Mouse (Mus musculus) frontal cortex, postnatal 36 days (tissue): ENCODE results near the gene Tagln2.

Source experiments
- DNase-seq, 2 experiments: peaks; one replicate each; pipeline ENCODE4 v3.0.0; 2022; ENCODE audit warnings: low spot score in 2 of 2

Tagln2 gene

DNA sequence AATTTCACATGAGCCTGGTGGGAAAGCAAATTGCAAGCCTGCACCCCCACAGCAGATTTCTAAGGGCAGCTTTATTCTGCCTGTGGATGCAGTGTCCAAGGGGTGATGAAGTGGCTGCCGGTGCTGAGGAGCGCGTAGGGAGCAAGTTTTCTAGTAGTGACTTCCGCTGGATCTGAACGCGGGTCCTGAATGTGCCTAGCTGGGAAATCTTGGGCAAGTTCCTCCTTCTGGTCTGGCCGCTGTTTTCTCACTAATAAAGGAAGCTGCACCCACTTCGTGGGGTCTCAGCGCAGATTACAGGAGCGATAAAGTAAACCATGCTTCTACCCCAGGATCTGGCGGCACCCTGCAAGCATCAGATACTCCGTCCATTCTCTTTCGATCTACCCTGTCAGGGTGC lies 18.7 kb upstream of the Tagln2 start:
- no peak for DNase-seq

DNA sequence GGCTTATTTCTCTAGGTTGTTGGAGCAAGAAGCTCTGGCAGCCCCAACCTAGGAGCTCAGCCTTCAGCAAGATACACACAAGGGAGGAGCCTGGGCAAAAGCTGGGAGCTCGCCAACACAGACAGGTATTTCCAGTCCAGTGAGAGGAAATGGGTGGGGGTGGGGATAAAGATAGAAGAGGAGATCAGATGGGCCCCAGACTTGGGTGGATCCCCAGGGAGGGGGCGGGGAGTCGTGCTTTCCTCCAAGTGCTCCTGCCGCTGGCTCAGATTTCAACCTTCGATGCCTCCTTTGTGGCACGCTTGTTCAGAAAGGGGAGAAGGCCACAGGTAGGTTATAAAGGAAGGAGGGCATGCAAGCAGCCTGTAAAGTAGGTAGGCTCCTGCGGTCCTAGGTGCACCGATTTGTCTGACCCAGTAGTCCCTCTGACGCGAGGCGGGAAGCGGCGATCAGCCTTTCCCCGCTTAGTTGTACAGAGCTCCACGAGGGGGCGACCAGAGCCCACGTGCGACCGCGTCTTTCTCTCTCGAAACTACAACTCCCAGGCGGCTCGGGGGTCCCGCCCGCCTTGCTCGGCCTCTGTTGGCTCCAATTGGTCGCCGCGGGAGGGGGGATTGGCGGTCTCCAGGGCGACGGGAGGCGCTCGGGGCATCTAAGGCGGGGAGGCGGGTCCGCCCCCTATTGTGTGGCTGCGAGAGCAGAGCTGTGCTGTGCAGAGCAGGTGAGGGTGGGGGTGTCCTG lies 18.1 kb upstream of the Tagln2 start, which contains the start of gene Igsf9:
Gene Igsf9, plus strand, starts transcription at position 249 of the 741 bp plus-strand sequence.
- DNase-seq, result peak; percentile 90 to 93

DNA sequence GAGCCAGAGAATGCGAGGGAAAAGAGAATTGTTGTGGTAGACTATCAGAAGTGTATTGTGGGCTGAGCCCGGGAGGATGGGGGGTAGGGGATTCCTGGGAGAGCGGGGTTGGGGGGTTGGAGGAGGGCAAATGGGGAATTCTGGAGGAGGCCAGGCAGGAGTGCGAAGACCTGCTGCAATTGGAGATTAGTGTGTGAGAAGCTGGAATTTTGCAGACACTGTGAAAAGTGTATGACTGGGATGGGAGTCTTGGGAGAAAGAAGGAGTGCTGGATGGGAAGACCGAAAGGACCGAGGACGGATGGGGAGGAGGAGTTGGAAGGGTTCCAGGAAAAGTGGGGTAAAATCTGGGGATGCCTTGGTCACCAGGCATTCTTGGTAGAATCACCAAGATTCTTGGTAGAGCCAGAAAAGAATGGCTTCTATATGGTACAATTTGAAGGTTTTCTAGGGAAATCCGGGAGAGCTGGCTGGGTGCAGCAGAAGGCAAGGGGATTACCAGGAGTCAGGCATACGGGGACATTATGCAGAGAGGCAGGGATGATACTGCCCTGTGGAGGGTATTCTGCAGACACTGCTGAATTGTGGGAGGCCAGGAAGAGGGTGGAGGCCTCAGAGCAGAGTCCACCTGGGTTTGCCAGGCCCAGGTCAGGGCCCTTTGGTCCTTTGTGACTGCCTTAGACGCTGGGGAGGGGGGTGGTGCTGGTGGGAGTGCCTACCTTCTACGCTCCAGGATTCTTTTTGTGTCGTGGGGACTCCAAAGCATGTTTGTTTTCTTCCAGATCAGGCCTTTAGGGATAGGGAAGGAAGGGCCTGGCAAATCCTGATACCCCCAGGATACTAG lies 17.1 kb upstream of the Tagln2 start:
- DNase-seq, result no peak

DNA sequence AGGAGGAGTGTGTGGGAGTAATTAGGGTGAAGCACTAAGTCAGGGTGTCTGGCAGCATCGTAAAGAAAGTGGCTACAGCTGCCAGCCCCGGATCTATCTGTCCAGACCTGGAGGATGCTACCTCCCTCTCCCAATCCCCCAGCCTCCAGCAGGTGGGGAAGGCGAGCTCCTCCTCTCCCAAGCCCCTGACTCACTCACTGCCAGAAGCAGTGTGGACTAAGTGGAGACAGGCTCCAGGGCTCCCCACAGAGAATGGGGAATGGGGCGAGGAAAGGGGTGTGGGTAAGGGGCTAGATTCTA lies 16.5 kb upstream of the Tagln2 start:
- no peak for DNase-seq

DNA sequence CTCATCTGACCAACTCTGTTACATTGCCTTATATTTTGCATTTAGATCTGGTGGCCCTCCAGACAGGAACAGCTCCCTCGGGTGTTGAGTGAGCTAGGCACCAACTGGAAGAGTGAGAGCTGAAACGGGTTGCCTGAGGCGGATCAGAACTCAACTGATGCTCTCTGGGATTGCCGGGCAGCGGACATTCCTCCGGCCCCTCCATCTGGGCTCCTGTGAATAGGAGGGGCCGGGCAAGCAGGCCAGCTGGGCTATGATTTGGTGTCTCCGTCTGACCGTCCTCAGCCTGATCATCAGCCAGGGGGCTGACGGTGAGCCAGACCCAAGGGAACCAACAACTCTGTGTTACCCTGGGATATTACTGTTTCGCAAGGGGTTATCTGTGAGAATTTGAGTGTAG lies 15.6 kb upstream of the Tagln2 start:
- DNase-seq, result no peak

DNA sequence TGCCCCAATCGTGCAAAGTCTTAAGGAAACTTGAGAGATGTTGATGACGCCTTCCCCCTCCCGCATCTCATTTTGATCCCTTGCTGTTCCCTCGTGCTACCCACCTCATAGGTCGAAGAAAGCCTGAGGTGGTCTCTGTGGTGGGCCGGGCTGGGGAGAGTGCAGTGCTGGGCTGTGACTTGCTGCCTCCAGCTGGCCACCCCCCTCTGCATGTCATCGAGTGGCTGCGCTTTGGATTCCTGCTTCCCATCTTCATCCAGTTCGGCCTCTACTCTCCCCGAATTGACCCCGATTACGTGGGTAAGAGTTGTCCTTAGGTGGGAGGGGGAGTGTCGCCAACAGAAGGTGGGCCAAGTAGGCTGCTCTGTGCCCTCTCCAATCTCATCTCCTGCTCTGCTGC lies 15.2 kb upstream of the Tagln2 start:
- DNase-seq, result no peak

DNA sequence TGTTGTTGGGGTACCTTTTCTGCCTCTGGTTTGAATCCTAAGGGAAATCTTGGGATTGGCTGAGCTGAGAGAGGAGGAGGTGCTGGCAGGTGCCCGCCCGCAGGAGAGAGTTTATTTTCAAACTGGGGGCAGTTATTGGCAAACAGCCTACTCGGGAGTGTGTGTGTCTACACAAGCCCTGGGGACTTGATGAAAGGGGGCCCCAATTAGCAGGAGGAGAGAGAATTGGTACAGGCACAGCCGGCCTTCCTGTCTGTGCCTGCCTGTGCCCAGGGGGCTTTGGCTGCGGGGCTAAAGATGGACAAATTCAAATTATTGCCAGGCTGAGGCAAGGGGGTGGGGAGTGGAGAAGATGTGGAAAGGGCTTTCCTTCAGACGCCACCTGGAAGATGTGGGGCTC lies 14.0 kb upstream of the Tagln2 start:
- DNase-seq, result no peak

DNA sequence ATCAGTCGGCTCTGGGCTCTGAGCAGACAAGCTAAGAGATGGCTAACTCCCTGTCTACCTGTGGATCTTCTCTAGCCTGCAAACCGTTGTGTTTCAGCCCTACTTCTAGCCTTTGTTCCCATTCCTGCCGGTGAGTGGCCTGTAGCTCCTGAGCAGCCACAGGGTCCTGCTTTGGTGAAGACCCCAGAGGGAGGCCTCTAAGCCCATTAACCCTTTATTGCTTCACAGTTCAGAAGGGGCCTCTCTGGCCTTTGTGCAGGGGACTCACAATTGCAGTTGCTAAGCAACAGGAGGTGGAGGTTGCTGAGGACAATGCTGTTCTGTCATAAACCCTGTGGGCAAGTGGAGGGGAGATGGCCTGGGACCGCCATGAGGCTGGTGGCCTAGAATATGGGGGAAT lies 13.6 kb upstream of the Tagln2 start:
- no peak for DNase-seq

DNA sequence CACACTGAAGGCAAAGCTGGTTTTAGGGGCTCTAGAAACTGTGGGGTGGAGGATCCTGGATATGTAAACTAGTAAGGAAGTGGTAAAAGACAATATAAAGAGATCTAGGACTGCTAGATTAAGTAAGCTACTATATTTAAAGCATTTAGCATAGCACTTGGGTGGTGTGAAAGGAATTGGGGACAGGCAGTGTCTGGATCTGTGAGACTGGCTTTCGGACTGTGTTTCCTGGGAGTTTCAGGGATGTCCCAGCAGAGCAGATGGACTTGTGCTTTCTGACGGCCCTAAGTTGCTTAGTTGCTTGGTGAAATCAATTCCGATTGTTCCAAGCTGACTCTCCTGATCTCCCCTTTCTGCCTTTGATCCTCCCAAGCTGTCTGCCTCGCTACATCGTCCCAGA lies 13.2 kb upstream of the Tagln2 start:
- no peak for DNase-seq

DNA sequence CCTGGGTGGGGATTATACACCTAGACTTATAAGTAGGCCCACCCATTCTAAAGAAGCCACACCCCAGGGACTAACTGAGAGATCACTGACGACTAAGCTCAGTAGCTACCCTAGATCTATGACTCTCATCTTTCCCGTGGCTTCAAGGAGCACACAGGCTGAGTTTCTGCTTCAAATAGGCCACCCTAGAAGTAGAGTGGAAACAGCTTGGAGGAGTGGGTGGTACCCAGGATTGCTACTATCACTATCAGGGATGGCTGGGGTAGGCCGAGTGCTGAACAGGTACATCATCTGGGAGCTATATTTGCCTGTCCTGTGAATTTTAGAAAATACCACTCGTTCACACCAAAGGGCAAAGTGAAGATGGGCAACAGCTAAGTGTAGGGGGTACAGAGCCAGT lies 12.0 kb upstream of the Tagln2 start:
- no peak for DNase-seq

DNA sequence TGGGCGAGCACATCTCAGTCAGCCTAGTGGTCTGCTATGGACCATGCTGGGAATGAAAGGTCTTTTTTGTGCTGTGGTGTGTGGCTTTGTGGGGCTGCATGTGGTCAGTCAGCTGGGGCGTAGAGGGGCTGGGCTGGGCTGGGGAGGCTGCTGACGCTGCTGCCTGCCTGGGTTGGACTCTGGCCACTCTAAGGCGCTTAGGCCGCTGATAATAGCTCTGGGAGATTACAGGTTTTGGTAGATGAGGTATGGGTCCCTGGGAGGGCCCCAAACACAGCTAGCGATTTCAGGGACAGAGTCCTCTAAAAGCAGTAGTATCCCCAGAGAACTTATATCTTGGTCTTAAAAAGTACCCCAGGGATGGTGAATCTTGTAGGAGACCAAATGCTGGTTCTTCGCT lies 11.0 kb upstream of the Tagln2 start:
- DNase-seq, result no peak

DNA sequence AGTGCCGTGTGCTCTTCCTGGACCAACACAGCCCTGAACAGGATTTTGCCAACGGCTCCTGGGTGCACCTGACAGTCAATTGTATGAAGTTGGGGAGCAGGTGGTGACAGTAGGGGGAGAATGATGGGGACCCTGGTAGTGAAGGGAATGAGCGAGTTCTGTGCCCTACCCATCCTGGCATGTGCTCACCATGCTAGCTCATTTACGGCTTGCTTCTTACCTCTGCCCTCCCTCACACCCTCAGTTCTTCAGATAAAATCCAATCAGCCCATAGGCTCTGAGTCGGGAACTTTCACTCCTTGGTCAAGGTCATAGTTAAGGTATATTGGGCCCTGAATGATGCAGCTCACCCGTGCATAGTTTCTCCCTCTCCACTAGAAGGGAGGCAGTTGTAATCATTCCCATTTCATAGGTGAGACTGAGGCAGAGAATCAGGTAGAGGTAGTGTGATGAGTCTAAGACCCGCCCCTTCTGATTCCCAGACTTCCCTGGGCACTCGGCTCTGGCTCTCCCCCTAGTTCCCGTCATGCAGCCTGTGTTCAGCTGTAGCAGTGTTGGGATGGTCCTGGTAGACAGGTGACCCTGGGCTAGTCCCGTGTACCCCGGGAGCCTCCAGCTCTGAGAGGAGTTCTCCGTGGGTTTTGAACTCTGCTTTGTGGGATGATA lies 10.1 kb upstream of the Tagln2 start:
- no peak for DNase-seq

DNA sequence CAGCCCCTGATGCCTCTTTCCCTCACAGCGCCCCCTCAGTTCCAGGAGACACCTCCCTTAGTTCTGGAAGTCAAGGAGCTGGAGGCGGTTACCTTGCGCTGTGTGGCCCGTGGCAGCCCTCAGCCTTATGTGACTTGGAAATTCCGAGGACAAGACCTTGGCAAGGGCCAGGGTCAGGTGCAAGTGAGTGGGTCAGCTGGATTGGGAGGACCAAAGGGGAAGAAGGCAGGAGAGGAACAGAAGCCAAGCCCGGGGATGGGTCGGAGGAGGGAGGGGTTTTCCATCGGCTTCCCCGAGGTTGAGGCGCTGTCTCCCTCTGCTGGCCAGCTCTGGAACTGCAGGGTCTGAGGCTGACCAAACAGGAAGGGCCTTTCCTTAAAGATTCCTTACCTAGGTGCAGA lies 9.6 kb upstream of the Tagln2 start:
- DNase-seq, result peak; percentile 89 to 93

DNA sequence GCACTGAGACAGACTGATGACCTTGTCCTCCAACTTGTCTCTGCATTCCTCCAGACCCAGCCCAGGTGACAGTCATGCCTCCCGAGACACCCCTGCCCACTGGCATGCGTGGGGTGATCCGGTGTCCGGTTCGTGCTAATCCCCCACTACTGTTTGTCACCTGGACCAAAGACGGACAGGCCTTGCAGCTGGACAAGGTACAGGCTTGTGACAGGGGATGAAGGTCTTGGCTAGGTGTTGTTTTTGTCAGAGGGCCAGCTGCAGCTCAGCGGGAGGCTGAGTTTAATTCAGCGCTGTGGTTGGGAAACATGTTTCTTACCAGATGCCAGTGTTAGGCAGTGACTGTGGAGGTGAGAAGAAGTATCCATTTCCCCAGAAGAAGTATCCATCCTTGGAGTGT lies 7.8 kb upstream of the Tagln2 start:
- no peak for DNase-seq

DNA sequence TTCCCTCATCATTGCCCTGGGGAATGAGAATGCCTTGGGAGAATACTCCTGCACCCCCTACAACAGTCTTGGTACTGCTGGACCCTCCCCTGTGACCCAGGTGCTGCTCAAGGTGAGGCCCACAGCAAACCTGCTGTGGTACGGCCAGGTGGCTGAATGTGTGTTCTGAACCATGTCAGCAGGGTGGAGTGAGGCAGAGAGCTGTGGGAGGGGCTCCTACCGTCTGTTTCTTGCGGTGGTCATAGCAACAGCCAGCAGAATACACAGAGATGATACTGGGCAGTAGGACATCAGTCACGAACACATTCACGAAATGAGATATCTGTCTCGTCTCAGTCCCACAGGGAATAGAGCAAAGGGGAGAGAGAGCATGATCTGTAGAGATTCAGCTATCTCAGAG lies 6.3 kb upstream of the Tagln2 start:
- DNase-seq, result no peak

DNA sequence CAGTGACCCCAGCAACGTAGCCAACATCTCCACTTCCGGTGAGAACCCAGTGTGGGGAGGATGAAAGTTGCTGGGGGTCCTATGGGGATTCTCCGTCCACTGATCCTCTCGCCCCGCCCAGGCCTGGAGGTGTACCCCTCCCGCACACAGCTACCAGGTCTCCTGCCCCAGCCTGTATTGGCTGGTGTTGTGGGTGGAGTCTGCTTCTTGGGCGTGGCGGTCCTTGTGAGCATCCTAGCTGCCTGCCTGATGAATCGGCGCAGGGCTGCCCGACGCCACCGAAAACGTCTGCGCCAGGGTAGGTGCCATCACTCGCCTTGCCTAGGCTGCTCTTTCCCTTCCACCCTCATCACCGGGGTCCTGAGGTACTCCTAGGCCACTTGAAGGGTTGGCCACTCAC lies 3.8 kb upstream of the Tagln2 start:
- DNase-seq, result no peak

DNA sequence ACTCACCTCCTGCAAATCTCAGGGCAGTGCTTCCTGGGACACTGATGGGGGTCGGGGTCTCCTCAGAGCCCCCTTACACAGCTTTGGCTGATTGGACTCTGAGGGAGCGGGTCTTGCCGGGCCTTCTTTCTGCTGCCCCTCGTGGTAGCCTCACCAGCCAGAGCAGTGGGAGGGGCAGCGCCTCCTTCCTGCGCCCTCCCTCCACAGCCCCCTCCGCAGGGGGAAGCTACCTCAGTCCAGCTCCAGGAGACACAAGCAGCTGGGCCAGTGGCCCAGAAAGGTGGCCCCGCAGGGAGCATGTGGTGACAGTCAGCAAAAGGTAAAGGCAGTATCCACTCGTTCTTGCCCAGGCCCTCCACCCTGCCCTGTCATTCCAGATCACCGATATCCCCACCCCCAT lies 2.4 kb upstream of the Tagln2 start:
- DNase-seq, result no peak

DNA sequence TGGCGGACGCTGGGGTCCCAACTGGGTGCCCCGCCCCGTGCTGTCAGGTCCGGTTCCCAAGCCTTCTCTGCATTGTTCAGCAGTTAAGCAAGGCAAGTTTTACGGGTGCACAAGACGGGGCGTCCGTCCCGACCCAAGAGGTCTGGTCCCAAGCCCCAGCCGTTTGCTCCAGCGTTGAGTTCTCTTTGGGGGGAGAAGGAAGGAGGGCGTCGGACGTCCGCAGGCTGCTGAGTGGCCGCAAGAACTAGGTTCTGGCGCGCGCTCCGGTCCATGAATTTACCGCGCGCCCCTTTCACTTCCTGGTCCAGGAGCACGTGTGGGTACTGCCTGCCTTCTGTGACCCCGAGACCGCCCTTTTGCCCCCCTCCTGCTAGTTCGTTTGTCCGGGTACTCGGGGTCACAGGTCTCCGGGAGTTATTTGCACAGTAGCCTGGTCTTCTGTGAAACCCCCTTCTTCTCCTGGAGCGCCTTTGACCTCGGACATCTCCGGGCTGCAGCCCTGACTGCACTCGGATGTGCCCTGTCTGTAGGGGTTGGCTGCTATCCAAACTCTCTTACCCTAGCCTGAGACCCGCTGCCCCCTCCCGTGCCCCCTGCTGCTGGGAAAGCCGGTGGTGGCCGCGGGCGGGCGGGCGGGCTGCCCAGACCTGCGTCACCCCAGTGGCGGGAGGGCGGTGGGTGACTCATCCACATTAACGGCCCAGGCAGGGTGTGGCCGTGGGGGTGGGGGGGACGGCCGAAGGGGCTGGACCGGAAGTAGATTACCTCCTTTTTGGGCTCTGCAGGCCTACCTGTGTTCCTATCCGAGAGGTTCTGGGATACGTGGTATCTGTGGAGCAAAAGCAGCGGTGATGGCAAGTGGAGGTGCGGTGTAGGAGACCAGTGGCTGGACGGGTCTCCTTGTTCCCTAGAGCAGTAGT lies 864 bp downstream of the Tagln2 start:
- DNase-seq, result no peak

DNA sequence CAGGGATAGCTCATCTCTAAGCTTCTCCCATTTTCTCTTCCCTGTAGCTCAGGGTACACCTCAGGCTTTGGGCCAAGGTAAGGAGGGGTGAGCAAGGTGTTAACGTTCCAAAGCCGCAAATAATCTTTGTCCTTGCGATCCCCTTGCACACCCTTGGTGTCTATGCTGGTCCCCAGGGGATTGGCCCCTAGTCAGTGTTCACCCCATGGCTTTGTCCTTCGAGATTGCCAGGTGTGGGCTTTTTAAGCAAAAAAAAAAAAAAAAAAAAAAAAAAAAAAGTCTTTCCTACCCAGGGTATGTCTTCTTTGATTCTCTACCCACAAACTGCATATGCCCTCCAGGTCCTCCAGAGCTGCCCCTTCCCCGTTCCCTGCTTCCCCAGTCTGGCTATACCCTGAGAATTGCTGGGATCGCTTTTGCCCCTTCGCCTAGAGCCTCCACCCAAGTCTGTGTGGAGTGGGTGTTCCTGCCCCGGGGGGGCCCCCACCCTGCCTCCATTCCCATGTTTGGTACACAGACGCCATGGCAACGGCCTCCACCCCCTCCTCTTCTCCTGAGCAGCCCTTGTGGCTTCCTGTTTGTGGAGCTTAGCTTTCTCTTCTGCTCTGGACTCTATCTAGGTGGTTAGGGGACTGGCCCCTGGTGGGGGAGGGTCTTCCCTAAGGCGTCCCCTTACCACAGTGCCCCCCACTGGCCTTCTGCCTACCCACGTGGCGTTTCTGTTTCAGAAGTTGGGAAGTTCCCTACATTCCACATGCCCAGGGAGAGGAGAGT lies 1.7 kb downstream of the Tagln2 start:
- DNase-seq, result no peak

DNA sequence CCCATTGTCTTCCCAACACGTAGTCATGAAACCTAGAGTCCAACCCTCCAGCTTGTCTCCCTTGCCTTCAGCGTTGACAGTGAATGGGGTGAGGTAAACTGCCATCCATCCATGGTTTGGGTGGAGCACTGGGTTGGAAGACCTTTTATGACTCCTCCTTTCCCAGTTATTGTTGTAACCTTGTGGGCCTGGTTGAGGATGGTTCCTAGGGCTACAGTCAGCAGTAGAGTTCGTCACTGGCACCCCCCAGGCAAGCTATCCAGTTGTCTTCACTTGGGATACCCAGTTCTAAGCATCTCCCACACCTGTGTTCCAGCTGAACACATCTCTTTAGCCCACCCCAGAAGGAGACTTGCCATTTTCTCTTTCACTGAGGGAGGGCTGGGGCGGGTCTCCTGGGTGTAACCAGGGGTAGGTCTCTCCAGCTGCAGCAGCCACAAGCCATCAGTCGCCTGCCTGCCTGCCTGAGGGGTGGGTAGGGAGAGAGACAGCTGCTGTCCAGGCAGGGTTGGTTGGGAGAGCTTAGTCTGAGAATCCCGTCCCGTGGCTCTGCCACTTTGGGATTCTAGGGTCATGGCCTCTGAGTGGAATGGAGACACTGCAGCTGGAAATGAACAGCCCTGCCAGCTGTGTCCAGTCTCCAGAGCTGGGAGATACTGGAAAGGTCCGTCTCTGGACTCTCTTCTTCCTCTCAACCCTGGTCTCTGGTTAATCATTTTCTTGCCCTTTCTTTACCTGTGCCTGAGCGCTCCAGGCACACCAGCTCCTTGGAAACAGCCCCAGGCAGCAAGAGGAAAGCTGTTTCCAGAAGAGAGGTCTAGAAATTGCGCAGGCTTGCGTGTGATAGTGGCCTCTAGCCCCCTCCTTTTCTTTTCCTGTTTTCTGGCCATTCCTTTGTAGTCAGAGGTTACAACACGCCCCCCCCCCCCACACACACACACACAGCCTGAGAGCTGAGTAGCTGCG lies 2.6 kb downstream of the Tagln2 start:
- DNase-seq, result no peak
